Mouse (Mus musculus) hematopoietic stem cell, adult 5-6 weeks (primary cell): ENCODE data around the gene Wars. TPM values are rescaled to one million over a fixed set of nuclear protein-coding genes. Genes with fewer than 3 reads are reported as not detected.

Source experiments
- ATAC-seq, 2 experiments: fragments of 125-278 bp in 1 of 2; replicated peaks in 1 of 2; 2 replicates each; pipeline ENCODE4 v1.8.0; 2016 to 2017; ENCODE audit warnings: inconsistent platforms in 2 of 2, mild to moderate bottlenecking in 2 of 2, moderate number of reproducible peaks in 2 of 2, low read depth in 1 of 2, moderate TSS enrichment in 1 of 2; ENCODE audit not compliant: low FRiP score in 2 of 2, poor library complexity in 2 of 2, severe bottlenecking in 2 of 2, insufficient read depth in 1 of 2, low TSS enrichment in 1 of 2
- total RNA-seq: library from RNA; stranded (forward); fragments of 172-1452, 232-1000 nt; gene quantifications from 2 replicates; pipeline ENCODE4 v1.2.3, GENCODE M21; 2017

The Wars gene
- total RNA-seq, 1 experiment from 2014 or later = 46.2 TPM

DNA sequence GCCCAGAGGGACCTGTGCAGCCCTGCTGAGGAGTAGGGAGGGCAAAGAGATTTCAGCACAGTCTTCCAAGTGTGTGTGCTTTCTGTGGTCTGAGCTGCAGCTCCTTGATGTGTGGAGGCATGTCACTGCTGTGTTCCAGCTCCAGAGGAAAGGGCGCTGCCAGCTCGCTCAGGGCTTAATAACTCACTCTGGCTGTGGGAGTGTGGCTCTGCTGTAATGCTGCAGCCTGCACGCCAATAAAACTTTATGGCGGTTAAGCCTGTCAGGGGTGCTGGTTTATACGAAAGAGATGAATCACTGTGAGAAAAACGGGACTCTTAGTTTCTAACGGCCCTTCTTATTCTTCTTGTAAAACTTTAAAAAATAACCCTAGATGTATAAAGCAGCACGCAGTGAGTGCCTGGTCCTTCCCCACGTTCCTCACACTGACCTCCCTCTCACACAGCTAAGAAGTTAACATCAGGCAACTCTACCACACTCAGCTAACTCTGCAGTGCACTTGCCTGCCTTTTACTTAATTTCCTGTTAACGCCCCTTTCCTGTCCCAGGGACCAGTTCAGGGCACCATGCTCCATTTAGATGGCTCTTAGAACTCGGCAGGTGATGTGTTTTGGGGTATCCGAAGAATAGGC, 20.9 kb upstream of the Wars start:
- peak; percentile 22 to 39; a peak in 2 of 4 replicates for ATAC-seq

DNA sequence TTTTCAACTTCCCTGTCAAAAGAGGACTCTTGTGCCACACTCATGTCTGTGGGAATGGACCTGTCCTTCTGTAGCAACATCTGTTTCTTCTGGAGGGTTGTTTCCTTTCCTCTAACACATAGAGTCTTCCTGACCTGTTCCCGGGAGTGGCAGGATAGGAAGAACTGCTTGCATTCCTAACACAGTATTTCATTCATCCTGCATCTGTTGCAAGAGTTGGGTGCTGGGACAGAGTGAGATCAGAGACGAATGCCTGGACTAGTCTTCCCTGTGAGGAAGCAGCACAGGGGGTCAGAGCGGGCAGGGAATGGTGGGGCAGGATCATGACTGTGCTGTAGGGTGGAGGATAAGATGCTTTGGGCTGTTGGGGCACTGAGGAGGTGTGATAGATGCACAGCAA, 20.2 kb upstream of the Wars start:
- ATAC-seq = no peak

DNA sequence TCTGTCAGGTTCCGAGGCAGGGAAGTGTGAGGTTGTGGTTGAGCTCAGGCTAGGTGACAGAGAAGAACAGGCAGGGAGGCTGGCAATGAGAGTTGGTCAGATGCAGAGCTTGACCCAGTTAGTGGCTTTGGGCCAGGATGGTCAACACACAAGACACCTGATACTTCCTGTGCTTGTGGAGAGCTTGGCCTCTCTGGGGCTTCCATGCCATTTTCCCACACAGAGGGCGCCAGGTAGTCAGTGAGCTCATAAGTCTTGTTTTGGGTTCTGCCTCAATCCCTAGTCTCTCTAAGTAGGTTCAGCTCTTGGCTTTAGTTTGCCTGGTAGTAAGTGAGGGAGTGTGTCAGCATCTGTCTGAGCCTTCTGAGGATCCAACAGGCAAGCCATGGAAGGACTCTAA, 18.5 kb upstream of the Wars start:
- no peak for ATAC-seq

DNA sequence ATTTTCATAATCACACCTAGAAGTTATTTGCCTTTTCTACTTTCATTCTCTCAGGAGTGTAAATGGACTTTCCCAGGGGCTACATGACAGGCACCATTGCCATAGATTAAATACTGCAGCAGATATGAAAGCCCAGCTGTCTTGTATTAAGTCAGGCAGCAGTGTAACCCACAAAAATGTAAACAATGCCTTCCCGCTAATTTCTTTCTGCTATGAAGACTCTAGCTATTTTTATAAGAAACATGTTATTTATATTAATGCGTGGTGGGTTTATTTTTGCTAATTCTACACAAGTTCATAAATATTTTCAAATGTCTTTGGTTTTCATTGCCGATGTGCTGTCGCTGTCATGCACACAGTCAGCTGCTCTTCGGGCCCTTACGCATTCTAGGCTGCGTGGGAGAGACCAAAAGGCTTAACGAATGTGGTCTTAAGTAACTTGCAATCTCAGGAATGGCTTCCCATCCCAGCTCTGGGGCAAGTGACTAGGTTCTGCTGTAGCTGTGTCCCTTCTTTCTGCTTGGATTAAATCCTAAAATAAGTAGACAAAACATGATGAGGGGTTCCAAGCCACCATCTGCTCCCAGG, 16.0 kb upstream of the Wars start:
- ATAC-seq = no peak

DNA sequence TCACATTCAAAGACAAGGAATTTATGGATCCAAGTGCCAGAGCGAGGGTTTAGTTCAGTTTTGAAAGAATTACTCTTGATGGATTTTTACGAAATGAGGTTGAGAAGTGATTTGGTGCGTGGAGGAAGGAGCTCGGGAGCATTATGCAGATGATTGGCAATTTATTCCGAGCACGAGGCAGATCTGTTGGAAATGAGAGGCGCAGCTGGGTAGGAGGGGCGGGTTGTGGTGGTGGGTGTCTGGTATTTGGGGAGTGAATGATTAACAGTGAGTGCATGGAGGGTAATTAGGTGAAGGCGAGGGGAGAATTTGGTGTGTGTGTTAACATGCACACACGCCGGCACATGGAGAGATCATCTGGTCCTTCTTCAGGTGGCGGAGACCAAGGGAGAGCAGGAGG, 12.4 kb upstream of the Wars start:
- no peak for ATAC-seq

DNA sequence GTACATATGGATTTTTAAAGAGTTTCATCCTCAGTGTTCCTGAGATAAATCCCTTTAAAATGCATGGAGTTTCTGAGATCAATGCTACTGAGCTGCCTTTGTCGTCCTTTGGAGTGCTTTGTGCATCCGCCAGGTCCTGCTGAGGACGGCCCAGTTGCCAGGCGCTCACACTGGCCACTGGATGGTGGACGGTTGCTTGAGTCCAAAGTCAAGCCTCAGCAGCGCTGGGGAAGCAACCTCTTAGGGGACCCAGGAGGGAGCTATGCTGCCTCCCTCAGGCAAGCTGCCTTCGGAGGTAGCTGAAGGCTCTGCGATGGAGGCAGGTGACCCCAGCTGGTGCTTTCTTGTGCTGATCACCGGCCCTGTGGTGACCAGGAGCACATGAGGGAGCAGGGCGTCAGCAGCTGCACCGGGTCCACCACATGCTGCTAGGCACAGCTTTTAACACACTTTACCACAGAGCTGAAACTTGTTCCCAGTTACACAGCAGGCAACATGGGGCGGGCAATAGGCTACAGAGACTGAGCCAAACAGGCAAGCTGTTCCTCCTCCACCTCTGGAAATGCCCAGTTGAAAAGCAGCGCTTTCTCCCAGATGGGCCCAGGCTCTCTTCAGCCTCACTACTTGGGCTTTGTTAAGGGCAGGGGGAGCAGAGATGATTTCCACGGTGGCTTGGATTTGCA, 11.8 kb upstream of the Wars start:
- no peak for ATAC-seq

DNA sequence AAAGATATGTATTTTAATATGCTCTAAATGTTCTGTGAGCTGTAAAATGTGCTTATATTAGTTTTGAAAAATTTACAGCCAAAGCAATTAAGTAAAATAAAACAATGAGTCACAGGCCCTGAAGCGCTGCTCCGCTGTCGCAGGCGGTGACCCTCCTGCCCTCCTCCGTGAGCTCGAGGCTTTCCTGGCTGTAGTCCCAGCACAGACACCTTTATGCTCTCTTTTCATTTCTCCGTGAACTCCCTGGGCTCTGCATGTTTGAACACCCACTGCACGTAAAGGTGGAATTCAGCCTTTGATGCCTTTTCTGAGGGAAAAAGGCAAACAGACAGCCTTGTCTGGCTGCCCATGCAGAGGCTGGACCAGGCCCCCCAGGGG, 10.3 kb upstream of the Wars start:
- ATAC-seq = no peak

DNA sequence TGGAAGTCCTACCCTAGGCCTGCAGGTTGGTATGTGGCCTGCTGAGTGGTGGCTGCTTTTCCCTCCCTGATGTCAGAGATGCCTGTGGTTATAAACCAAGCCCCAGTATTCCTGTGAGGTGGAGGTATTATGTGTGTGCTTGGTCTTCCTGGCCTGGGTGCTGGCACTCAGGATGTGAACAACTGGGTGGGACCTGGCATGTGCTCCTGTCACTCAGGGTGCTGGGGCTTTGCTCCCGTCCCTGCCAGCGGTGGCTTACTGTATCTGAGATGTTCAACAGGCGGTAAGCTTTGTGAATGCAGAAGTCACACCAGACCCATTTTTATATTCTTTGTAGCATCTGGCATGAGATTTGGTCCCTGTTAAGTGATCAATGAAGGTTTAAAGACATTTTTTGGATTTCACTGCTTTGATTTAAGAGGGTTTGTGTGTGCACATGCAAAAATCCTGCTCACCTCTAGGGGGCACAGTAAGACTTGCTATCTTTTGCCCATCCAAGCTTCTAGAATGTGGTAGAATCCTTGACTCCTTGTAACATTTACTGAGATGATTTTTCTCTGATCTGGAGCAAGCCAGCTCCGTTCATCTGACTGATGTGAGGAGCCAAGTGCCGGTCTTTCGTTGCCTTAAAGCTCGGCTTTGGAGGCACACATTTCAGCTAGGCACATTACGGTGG, 9.8 kb upstream of the Wars start:
- ATAC-seq = peak in 1 of 2 experiments; percentile 17; a peak in 1 of 4 replicates

DNA sequence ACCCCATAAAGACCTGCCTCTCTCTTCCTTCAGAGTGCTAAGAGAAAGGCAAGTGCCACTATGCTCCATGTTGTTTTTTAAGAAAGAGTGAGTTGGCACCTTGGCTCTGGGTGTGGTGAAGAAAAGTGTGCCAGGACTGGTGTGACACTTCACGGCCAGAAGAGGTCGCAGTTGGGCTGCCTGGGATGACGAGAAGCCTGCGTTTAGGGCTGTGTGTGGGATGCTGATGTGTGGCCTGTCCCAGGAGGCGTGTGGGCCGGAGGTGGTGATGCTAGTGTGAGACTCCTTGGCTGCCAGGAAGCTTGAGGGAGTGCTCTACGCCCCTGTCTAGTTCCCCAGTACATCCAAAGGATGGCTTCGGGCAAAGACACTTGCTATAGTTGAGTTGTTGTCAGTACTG, 9.0 kb upstream of the Wars start:
- ATAC-seq = peak; percentile 80 to 85

DNA sequence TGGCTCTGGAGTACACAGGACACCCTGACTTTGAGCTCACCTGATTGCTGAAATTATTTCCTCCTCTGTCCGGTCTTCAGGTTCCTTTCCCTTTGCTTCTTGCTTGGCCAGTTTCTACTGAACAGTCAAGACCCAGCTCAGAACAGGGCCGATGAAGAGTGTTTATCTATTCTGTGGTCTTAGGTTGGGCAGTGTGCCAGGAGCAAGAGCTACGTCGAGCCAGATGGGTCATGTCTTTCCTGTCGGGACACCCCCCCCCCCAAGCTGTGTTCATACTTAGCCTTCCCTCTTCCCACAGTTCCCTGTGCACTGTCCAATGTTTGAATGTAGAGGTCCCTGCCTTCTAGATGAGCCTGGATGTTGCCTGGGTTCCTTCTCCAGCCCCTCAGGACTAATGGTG, 7.4 kb upstream of the Wars start:
- ATAC-seq = no peak

DNA sequence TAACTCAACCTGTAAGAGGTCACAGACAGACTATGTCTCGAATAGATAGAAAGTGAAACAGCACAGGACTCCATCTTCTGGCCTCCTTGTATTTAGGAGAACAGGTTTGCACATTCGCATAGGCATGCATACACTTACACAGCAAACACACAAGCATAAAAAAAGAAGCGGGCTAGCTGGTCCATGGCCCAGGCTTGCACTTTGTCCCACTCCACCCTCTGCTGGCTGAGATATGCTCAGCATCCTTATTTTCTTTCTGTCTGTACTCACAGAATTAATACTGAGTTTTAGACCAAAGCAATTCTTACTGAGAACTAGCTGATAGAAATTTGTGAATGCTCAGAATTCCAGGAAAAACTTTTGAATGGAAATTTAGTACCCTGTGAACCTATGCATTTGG, 2.0 kb upstream of the Wars start:
- no peak for ATAC-seq

DNA sequence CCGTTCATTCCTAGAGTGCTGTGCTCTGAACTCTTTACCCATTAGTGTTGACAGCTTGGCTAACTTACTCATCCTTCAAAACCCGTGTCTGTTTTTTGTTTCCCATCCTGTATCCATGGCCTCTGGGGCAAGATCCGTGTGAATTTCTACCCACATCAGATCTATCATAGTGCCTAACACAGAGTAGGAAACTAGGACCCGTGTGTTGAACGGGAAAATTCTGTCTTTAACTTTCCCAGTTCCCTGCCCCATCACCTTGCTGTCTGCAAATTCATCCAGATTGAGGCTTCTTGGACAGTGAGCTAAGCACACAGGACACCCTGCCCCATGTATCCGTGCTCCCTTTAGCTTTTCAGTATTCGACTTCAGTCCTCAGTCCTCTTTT, 450 bp upstream of the Wars start:
- no peak for ATAC-seq

DNA sequence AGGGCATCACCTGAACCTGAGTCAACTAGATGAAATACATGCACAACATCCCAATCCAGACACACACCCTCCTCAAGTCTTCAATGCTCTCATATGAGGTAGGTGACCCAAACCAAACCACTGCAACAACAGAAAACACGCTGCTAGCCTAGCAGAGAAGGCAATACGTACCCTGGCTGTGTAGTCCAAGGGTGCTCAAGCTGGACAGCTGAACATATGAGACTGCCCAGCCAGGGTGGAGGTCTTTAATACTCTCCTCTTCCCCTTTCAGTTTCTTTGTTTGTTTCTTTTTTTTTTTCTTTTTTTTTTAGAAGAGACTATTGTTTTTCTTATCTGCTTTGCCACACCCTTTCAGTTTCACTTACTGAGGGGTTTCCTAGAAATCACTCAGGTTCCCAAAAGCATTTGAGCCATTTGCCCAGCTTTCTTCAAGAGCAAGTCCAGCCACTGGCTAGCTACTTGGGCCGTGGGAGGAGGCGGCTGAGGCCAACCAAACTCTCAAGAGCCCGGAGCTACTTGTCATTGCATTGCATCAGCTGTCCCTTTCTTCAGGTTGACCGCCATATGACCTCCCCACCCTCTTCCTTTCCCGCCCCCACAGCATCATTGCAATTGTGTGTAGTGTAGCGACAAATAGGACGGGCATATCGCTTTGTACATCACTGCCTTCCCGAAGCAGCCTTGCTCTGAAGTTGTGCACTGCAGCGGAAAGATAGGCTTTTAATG, 822 bp downstream of the Wars start, which contains the start of gene Wdr25:
Gene Wdr25 (plus strand): TSS at position 643 of the 726 bp plus-strand sequence.
- peak in 1 of 2 experiments; percentile 15; a peak in 1 of 4 replicates for ATAC-seq

DNA sequence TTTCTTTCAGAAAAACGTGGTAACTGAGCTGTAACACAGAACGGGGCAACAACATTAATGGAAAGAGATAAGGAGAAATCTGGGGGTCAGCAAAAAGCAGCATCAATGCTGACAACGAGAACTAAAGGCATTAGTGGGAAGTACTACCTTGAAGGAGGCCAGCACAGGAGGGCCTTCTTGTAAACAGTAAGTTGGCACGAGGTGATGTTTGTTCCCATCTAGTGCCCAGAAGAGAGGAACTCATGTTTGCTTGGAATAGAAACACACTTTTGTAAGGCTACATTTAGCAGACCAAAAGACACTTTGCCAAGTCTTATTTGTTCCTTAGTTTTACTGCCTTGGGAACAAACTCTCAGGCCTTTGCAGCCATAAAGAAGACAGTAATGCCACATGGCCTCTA, 5.3 kb downstream of the Wars start:
- ATAC-seq = no peak

DNA sequence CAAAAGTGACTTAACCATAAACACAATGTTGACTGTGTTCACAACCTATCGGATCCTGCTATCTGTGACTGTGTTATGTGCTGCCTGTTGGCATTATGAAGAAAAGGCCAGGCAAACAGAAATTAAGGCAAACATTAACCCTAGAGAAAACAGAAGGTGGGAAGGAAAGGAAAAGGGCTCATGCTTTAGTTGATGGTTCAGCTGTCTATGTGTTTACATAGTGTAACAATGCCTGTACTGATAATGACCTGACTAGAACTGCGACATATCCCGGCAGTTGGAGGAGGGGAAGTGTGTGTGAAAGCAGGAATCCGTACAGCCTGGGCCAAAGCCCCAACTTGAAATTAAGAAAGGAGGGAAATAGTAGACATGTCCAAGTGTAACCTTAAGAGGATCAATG, 6.9 kb downstream of the Wars start:
- ATAC-seq = no peak

DNA sequence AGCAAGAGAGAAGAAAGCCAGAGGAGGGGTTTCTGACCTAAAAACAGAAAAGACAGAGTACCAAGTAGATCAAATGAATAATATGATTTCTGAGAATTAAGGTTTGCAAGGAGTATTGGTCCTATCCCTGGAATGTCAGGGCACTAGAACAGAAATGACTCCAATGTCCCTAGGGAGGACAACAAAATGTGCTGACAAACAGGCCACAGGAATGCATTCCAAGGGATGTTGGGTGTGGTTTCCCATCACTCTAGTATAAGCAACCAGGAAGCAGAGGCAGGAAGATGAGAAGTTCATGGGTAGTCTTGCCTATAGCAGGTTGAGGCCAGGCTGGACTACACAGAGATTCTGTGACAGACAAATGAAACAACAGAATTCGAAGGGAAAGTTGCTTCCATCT, 8.1 kb downstream of the Wars start:
- ATAC-seq = no peak

DNA sequence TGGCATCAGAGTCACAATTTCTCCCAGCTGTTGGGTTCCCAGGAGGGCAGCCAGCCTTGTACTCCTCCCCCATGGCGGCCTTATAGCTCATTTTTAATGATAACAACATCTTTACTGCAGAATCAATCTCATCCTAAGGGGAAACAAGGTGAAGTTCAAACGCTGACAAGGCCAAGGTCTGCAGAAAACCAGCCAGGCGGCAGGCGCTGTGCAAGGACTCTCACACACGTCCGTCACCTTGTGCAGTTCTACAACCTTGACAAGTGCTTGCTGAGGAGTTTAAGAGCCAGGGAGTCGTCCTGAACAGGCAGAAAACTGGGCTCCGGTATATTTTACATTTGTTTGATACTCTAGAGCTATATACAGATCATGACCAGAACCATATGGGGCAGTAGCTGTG, 11.2 kb downstream of the Wars start:
- ATAC-seq = no peak

DNA sequence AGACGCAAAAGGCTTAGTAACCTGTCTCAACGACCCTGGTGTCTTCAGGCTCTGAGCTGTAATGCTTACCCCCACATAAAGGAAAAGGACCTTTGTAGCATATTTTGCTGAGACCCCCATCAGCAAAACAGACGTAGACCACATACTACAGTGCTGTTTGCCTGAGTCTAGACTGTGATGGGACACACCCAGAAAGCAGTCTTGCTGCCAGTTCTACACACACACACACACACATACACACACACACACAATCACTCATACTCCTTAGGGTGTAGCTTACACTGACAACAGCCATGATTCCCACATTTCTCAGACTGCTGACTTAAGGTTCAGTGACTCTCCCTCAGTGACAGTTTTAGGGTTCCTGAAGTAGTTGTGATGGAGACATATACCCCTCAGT, 12.8 kb downstream of the Wars start:
- ATAC-seq = no peak
